Mouse (Mus musculus) C2C12 (cell line): ENCODE data around the gene Gm11027. TPM values are rescaled to one million over a fixed set of nuclear protein-coding genes. Genes with fewer than 3 reads are reported as not detected.

Source experiments
- H3K27me3 ChIP-seq: one replicate; pipeline ENCODE4 v1.6.1; 2011; ENCODE audit not compliant: control insufficient read depth, insufficient read depth, insufficient read length
- H3K36me3 ChIP-seq: one replicate; pipeline ENCODE4 v1.6.1; 2011; ENCODE audit not compliant: control insufficient read depth, insufficient read depth
- H3K4me3 ChIP-seq: one replicate; pipeline ENCODE4 v1.5.1; 2011; ENCODE audit warnings: mild to moderate bottlenecking, control low read depth; ENCODE audit not compliant: poor library complexity, insufficient read depth, severe bottlenecking
- H3K79me2 ChIP-seq: one replicate; pipeline ENCODE4 v1.6.1; 2011; ENCODE audit not compliant: control insufficient read depth, insufficient read depth
- H3K79me3 ChIP-seq: one replicate; pipeline ENCODE4 v1.6.1; 2011; ENCODE audit warnings: low read depth, control low read depth
- H3ac ChIP-seq: one replicate; pipeline ENCODE3; 2011; ENCODE audit warnings: low read depth; ENCODE audit not compliant: control insufficient read depth, insufficient read length
- CEBPB ChIP-seq: IDR thresholded peaks from one replicate; pipeline ENCODE4 v1.6.1; 2011; ENCODE audit warnings: low read depth, mild to moderate bottlenecking, control low read depth, moderate library complexity
- CTCF ChIP-seq: IDR thresholded peaks from one replicate; pipeline ENCODE4 v1.5.1; 2011; ENCODE audit not compliant: control insufficient read depth, insufficient read depth, insufficient read length
- FOSL1 ChIP-seq: IDR thresholded peaks from one replicate; pipeline ENCODE4 v1.8.0; 2011; ENCODE audit warnings: mild to moderate bottlenecking, low read length; ENCODE audit not compliant: poor library complexity, insufficient read depth, severe bottlenecking
- MAX ChIP-seq: IDR thresholded peaks from one replicate; pipeline ENCODE4 v1.6.1; 2011; ENCODE audit warnings: mild to moderate bottlenecking, control low read depth
- MYOD1 ChIP-seq: IDR thresholded peaks from one replicate; pipeline ENCODE4 v1.6.1; 2011; ENCODE audit warnings: low read depth; ENCODE audit not compliant: control insufficient read depth, insufficient read length
- MYOG ChIP-seq: IDR thresholded peaks from one replicate; pipeline ENCODE4 v1.6.1; 2011; ENCODE audit not compliant: control insufficient read depth, insufficient read length; ENCODE audit errors: extremely low read depth
- USF1 ChIP-seq: IDR thresholded peaks from one replicate; pipeline ENCODE4 v1.6.1; 2011; ENCODE audit warnings: low read depth, mild to moderate bottlenecking, control low read depth, moderate library complexity
- polyA plus RNA-seq: library from polyadenylated mRNA; unstranded; fragments of >200 nt; fragmentation: generic; extraction: Trizol; gene quantifications from one replicate; pipeline ENCODE4 v1.2.1, GENCODE M21; 2012; ENCODE audit warnings: missing spikeins

Gene Gm11027
- polyA plus RNA-seq, 1 experiment = not detected

GRCm38 (mm10) chr12:116258321-116258720, 16.9 kb upstream of the Gm11027 start:
- peaks cover 61% of the 10 kb centered on the region for H3K79me2 ChIP-seq
- H3ac ChIP-seq = no peak overlapping the region
- H3K4me3 ChIP-seq = no peak overlapping the region
- peaks cover 44% of the 10 kb centered on the region for H3K79me3 ChIP-seq
- H3K27me3 ChIP-seq = no peaks in the 10 kb centered on the region
- peaks cover 24% of the 10 kb centered on the region for H3K36me3 ChIP-seq
- TF ChIP-seq USF1 (peak; percentile 16), MYOD1 (peak; percentile 19), CTCF (no peak), MYOG (no peak), FOSL1 (peak; percentile 49), MAX (peak; percentile 72), CEBPB (no peak)

DNA sequence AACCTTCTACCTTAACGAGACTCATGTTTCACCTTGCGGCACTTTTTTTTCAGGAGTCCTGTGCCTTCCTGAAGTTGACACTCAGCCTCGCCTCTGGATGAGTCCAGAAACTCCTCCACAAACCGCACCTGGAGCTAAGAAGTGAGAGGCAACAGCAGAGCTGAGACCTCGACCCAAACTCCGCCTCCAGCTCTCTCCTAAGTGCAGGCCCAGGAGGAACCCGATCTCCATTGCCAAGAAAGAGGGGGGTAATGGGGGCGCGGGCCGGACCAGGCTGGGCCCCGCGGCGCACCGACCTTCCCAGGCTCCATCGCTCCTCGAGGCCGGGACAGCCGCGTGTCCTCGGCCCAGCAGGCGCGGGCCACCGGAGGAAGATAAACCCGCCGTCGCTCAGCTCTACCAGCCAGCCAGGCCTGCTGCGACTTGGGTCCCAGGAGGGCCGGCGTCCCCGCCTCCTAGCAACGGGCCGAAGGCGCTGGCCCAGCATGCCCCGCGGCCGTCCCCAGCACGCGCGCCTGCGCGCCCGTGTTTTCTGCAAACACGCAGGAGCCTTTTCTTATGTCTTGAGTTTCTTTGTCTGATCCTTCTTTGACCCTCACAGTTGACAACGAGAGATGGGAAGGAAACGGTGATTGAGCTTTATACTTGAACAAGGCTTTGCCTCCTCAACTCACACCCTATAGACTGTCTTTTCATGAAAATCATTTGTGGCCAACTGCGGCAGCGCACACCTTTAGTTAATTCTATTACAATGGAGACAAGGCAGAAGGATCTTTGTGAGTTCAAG, 12.4 kb upstream of the Gm11027 start, which contains the start of gene Wdr60:
Gene Wdr60, minus strand, starts transcription at position 468 of the 787 bp plus-strand sequence.
- peak within 1 kb of the TSS; percentile 44 for H3K4me3 ChIP-seq
- H3ac ChIP-seq = peak within 1 kb of the TSS; percentile 90
- peaks cover 44% of the 10 kb centered on the region for H3K79me2 ChIP-seq
- no peak for TF ChIP-seq USF1
- TF ChIP-seq MYOG = no peak
- TF ChIP-seq MYOD1 = no peak
- TF ChIP-seq CEBPB = no peak
- no peak for TF ChIP-seq FOSL1
- no peak for TF ChIP-seq CTCF
- no peak for TF ChIP-seq MAX
- H3K79me3 ChIP-seq = peaks cover 32% of the 10 kb centered on the region
- H3K36me3 ChIP-seq = no peaks in the 10 kb centered on the region
- H3K27me3 ChIP-seq = no peaks in the 10 kb centered on the region

DNA sequence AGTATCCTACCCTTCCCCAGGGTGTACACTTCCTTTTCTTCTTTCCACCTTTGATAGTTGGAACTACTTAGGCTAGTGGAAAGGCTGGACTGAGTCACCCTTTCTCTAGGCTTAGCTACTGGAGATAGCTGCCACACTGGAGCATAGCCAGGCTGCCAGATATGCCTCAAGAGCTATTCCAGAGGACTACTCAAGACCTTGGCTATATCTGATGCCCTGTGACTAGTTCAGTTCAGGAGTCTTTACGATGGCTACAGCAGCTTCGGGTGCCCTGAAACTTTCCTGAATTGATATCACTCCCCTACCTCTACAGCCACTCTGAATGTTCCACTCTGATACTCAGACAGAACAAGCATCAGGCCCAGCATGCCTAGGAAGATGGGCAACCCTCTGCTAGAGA, 10.4 kb upstream of the Gm11027 start:
- no peaks in the 10 kb centered on the region for H3K36me3 ChIP-seq
- no peak overlapping the region for H3ac ChIP-seq
- H3K79me2 ChIP-seq = peaks cover 30% of the 10 kb centered on the region
- H3K79me3 ChIP-seq = peaks cover 23% of the 10 kb centered on the region
- H3K27me3 ChIP-seq = no peaks in the 10 kb centered on the region
- H3K4me3 ChIP-seq = no peak overlapping the region
- TF ChIP-seq FOSL1 (no peak), CTCF (no peak), MAX (no peak), MYOD1 (no peak), USF1 (no peak), CEBPB (no peak), MYOG (no peak)

GRCm38 (mm10) chr12:116265275-116265674, 9.9 kb upstream of the Gm11027 start:
- Histone ChIP-seq H3K79me3 (peaks cover 19% of the 10 kb centered on the region), H3K27me3 (no peaks in the 10 kb centered on the region), H3K4me3 (no peak overlapping the region), H3ac (no peak overlapping the region), H3K36me3 (no peaks in the 10 kb centered on the region), H3K79me2 (peaks cover 25% of the 10 kb centered on the region)
- no peak for TF ChIP-seq CTCF
- TF ChIP-seq MYOG = no peak
- no peak for TF ChIP-seq MAX
- no peak for TF ChIP-seq FOSL1
- no peak for TF ChIP-seq CEBPB
- TF ChIP-seq MYOD1 = no peak

GRCm38 (mm10) chr12:116269450-116269849, 5.7 kb upstream of the Gm11027 start:
- Histone ChIP-seq H3ac (no peak overlapping the region), H3K79me2 (no peaks in the 10 kb centered on the region), H3K79me3 (no peaks in the 10 kb centered on the region), H3K27me3 (no peaks in the 10 kb centered on the region), H3K36me3 (no peaks in the 10 kb centered on the region), H3K4me3 (no peak overlapping the region)
- TF ChIP-seq MAX = peak; percentile 88
- TF ChIP-seq USF1 = peak; percentile 47
- peak; percentile 50 for TF ChIP-seq FOSL1
- TF ChIP-seq MYOG = no peak

DNA sequence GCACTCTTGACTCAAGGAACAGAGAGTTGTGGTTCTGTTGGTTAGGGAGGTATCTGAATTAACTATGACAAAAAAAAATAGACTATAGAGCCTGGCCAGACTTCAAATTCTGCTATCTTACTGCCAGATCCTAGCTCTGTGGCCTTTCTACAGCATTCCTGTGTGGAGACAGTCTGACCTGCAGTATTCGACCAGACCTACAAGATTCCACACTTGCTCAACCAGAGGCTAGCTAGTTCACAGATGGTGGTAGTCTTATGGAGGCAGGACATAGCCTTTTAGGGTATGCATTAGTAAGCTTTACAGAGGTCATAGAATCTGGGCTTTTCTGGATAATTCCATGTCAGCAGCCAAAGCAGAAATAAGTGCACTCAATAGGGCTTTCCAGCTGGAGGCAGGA, 4.6 kb upstream of the Gm11027 start:
- TF ChIP-seq CEBPB = no peak
- H3K79me3 ChIP-seq = no peaks in the 10 kb centered on the region
- no peak overlapping the region for H3K4me3 ChIP-seq
- H3K27me3 ChIP-seq = no peaks in the 10 kb centered on the region
- H3K36me3 ChIP-seq = no peaks in the 10 kb centered on the region
- no peaks in the 10 kb centered on the region for H3K79me2 ChIP-seq
- H3ac ChIP-seq = no peak overlapping the region
